Mouse (Mus musculus): ENCODE results near the gene Mras. TPM values are rescaled to one million over a fixed set of nuclear protein-coding genes. Genes with fewer than 3 reads are reported as not detected.

Mras gene
- polyA plus RNA-seq, 1 experiment from 2014 or later, result 10.2 TPM

DNA sequence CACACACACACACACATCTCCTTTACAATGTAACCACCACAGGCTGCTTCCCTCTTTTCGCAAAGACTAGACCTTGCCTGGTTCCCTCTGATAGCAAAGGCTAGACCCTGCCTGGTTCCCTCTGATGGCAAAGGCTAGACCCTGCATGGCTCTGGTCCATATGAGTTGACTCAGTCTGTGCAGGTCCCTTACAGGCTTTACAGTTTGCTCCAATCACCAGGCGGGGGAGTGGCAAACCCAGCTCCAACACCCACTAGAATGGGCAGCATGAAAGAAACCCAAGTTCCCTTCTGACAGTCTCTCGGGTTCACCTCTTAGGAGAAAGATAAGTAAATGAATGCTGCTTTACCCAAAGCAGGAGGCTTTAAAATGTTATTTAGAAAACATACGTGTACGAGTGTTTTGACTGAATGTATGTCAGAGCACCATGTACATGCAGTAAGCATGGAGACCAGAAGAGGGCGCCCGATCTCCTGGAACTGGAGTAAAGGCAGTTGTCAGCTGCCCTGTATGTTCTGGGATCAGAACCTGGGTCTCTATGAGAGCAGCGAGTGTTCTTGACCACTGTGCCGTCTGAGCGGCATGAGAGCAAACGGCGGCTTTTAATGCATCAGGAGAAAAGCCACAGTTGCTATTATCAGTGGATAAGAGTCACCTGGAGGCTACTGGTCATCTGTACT, 21.5 kb upstream of the Mras start:
- WGBS, result 43% methylated on average over 12 of the region's 12 CpGs
- peak; percentile 80 for TF ChIP-seq CTCF (IDR thresholded peaks at IDR 0.05; ENCODE audit: low read depth)
- no peak for TF ChIP-seq EP300 (optimal IDR thresholded peaks at IDR 0.05)
- Histone ChIP-seq H3K27ac (replicated peaks) (no peak overlapping the region), H3K4me1 (replicated peaks; ENCODE audit: control insufficient read depth, insufficient read depth) (no peaks in the 10 kb centered on the region), H3K4me3 (ENCODE audit: low read depth, low read length) (no peak overlapping the region), H3K9me3 (ENCODE audit: control insufficient read depth, low read length) (no peaks in the 10 kb centered on the region), H3K4me2 (replicated peaks; ENCODE audit: low read depth) (no peak overlapping the region), H3K36me3 (ENCODE audit: control insufficient read depth, insufficient read depth, low read length) (no peaks in the 10 kb centered on the region), H3K9ac (ENCODE audit: low read length) (no peak overlapping the region), H3K27me3 (ENCODE audit: control insufficient read depth, insufficient read depth, low read length) (no peaks in the 10 kb centered on the region)
- peak; percentile 49; the same call in 1 of the 2 replicates for ATAC-seq (ENCODE audit: low FRiP score, low TSS enrichment)
- peak; percentile 70 for DNase-seq (ENCODE audit: low spot score)

DNA sequence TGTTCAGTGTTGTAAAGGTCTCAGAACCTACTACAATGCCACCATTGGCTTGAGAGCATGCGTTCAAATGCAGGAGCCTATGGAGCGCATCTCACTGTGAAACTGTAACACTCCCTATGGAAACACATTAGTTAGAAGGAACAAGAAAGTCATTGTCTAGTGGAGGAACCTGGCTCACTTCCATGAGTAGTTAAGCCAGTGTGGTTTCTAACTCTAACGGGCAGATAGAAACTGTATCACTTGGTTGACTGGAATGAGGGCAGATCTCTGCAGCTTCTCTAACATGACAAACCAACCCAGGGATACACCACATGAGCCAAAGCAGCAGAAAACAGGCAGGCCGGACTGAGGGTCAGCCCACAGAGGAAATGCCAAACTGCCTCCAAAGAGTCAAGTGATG, 17.0 kb upstream of the Mras start:
- ATAC-seq (ENCODE audit: low FRiP score, low TSS enrichment) (no peak), DNase-seq (ENCODE audit: low spot score) (no peak)
- H3K27me3 ChIP-seq (ENCODE audit: control insufficient read depth, insufficient read depth, low read length), result no peaks in the 10 kb centered on the region
- H3K9ac ChIP-seq (ENCODE audit: low read length), result no peak overlapping the region
- TF ChIP-seq EP300 (optimal IDR thresholded peaks at IDR 0.05) (no peak), CTCF (IDR thresholded peaks at IDR 0.05; ENCODE audit: low read depth) (no peak)
- no peaks in the 10 kb centered on the region for H3K4me1 ChIP-seq (replicated peaks; ENCODE audit: control insufficient read depth, insufficient read depth)
- H3K4me3 ChIP-seq (ENCODE audit: low read depth, low read length), result no peak overlapping the region
- H3K9me3 ChIP-seq (ENCODE audit: control insufficient read depth, low read length), result no peaks in the 10 kb centered on the region
- WGBS, result 69% methylated on average over 4 of the region's 4 CpGs
- no peak overlapping the region for H3K27ac ChIP-seq (replicated peaks)
- no peak overlapping the region for H3K4me2 ChIP-seq (replicated peaks; ENCODE audit: low read depth)
- no peaks in the 10 kb centered on the region for H3K36me3 ChIP-seq (ENCODE audit: control insufficient read depth, insufficient read depth, low read length)

DNA sequence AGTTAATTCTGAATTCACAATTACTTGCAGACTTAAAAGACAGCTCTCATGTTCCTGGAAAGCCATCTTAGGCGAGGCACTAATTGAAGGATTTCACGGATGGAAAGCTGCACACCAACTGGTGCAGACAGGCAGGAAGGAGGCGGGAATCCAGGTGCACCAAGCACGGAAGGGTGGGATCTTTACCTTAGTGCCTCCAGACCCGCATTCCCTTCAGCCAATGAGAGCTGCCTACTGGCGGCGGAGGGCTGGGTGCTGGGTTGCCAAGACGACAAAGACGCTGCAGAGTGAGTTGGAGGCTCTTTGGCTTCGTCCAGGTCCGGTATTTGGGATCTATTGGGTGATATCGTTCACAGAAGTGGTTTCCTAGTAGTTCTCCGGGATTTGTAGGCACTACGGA, 14.0 kb upstream of the Mras start, which contains the start of gene Nme9:
Gene Nme9, plus strand, starts transcription at position 315 of the 400 bp plus-strand sequence.
- Histone ChIP-seq H3K4me2 (replicated peaks; ENCODE audit: low read depth) (0 out of 2 replicates have a peak within 1 kb of the TSS, but pooled peaks have one; percentile 20), H3K27me3 (ENCODE audit: control insufficient read depth, insufficient read depth, low read length) (no peaks in the 10 kb centered on the region), H3K4me1 (replicated peaks; ENCODE audit: control insufficient read depth, insufficient read depth) (no peaks in the 10 kb centered on the region), H3K36me3 (ENCODE audit: control insufficient read depth, insufficient read depth, low read length) (no peaks in the 10 kb centered on the region), H3K27ac (replicated peaks) (no peak within 1 kb of the TSS), H3K9ac (ENCODE audit: low read length) (no peak within 1 kb of the TSS), H3K4me3 (ENCODE audit: low read depth, low read length) (no peak within 1 kb of the TSS), H3K9me3 (ENCODE audit: control insufficient read depth, low read length) (no peaks in the 10 kb centered on the region)
- ATAC-seq (ENCODE audit: low FRiP score, low TSS enrichment) (no peak), DNase-seq (ENCODE audit: low spot score) (peak; percentile 45)
- 5% methylated on average over 14 of the region's 14 CpGs for WGBS
- TF ChIP-seq CTCF (IDR thresholded peaks at IDR 0.05; ENCODE audit: low read depth), result no peak
- no peak for TF ChIP-seq EP300 (optimal IDR thresholded peaks at IDR 0.05)

DNA sequence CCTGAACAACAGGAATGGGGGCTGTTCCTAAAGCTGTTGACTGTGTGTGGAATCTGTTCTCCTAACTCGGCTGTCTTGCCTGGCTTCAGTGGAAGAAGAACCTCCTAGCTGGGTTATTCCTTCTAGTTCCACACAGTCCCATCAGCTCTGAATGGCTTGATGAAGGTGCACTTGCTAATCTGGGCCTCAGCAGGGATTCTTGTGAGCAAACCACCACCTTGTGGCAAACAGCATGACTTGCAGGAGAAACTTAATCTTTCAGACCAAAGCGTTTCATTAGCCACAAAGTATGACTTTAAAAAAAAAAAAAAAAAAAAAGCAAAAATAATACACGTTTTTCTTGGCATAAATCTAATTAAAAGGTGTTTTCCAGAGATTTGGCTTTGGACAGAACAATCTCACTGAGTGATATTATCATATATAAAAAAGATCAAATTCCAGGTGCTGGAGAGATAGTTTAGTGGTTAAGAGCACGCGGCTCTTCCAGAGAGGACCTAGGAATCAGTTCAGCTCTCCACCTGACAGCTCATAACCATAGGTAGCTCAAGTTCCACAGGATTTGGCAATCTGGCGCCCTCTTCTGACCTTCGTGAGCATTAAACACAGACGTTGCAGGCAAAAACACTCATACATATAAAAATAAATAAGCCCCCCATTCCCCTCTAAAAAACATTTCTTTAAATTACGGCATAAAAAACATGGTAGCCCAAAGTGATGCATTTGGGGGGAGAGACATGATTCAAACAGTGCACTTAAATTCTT, 12.9 kb upstream of the Mras start:
- DNase-seq (ENCODE audit: low spot score), result peak; percentile 33
- Histone ChIP-seq H3K9me3 (ENCODE audit: control insufficient read depth, low read length) (no peaks in the 10 kb centered on the region), H3K27me3 (ENCODE audit: control insufficient read depth, insufficient read depth, low read length) (no peaks in the 10 kb centered on the region), H3K4me2 (replicated peaks; ENCODE audit: low read depth) (no peak overlapping the region), H3K36me3 (ENCODE audit: control insufficient read depth, insufficient read depth, low read length) (no peaks in the 10 kb centered on the region), H3K9ac (ENCODE audit: low read length) (no peak overlapping the region), H3K4me3 (ENCODE audit: low read depth, low read length) (no peak overlapping the region), H3K4me1 (replicated peaks; ENCODE audit: control insufficient read depth, insufficient read depth) (no peaks in the 10 kb centered on the region), H3K27ac (replicated peaks) (no peak overlapping the region)
- TF ChIP-seq CTCF (IDR thresholded peaks at IDR 0.05; ENCODE audit: low read depth), result peak; percentile 76
- no peak for TF ChIP-seq EP300 (optimal IDR thresholded peaks at IDR 0.05)
- peak; percentile 73; the same call in 1 of the 2 replicates for ATAC-seq (ENCODE audit: low FRiP score, low TSS enrichment)
- 43% methylated on average over 9 of the region's 9 CpGs for WGBS

DNA sequence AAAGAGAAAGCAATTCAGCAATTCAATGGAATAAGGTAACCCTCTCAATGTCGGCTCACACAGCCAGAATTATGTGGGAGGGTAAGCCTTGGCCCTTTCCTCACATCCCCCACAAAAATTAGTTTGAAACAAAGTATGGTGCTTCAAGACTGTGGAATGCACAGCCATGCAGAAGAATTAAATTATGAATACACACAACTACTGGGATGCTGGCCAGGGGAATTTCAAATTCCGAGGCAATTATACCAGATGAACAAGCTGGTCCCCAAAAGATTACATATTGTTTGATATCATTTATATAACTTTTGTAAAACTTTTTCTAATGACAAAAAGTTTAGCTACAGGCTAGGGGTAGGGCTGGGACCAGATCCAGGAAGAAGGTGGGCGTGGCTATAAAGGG, 10.1 kb upstream of the Mras start:
- no peaks in the 10 kb centered on the region for H3K36me3 ChIP-seq (ENCODE audit: control insufficient read depth, insufficient read depth, low read length)
- no peaks in the 10 kb centered on the region for H3K9me3 ChIP-seq (ENCODE audit: control insufficient read depth, low read length)
- H3K4me3 ChIP-seq (ENCODE audit: low read depth, low read length), result no peak overlapping the region
- no peak overlapping the region for H3K9ac ChIP-seq (ENCODE audit: low read length)
- H3K4me2 ChIP-seq (replicated peaks; ENCODE audit: low read depth), result no peak overlapping the region
- DNase-seq (ENCODE audit: low spot score) (no peak), ATAC-seq (ENCODE audit: low FRiP score, low TSS enrichment) (no peak)
- WGBS, result 43% methylated on average over 3 of the region's 3 CpGs
- no peaks in the 10 kb centered on the region for H3K27me3 ChIP-seq (ENCODE audit: control insufficient read depth, insufficient read depth, low read length)
- no peak overlapping the region for H3K27ac ChIP-seq (replicated peaks)
- TF ChIP-seq CTCF (IDR thresholded peaks at IDR 0.05; ENCODE audit: low read depth) (no peak), EP300 (optimal IDR thresholded peaks at IDR 0.05) (no peak)
- H3K4me1 ChIP-seq (replicated peaks; ENCODE audit: control insufficient read depth, insufficient read depth), result no peaks in the 10 kb centered on the region

DNA sequence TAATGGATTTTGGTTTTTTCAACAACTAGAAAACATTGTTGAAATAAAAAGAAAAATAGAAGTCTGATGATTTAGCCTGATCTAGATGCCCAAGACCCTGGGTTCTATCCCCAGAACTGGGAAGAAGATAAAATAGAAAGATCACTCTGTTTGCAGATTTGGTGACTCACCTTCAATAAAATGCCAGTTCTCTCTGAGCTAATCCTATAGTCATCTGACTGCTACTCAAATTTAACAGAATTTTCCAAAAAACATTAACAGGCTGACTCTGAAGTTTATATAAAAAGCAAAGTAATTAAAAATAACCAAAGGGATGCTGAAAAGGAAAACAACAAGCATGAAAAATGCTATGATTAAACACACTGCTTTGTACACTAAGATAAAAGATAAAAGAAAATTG, 9.1 kb upstream of the Mras start:
- Histone ChIP-seq H3K4me1 (replicated peaks; ENCODE audit: control insufficient read depth, insufficient read depth) (no peaks in the 10 kb centered on the region), H3K9me3 (ENCODE audit: control insufficient read depth, low read length) (no peaks in the 10 kb centered on the region)
- TF ChIP-seq CTCF (IDR thresholded peaks at IDR 0.05; ENCODE audit: low read depth), result no peak
- TF ChIP-seq EP300 (optimal IDR thresholded peaks at IDR 0.05), result no peak

More for the DNA sequence above, 9.1 kb upstream of the Mras start:
- no peak overlapping the region for H3K27ac ChIP-seq (replicated peaks)
- DNase-seq (ENCODE audit: low spot score), result no peak
- H3K4me3 ChIP-seq (ENCODE audit: low read depth, low read length), result no peak overlapping the region
- no peaks in the 10 kb centered on the region for H3K27me3 ChIP-seq (ENCODE audit: control insufficient read depth, insufficient read depth, low read length)
- H3K9ac ChIP-seq (ENCODE audit: low read length), result no peak overlapping the region
- ATAC-seq (ENCODE audit: low FRiP score, low TSS enrichment), result no peak
- H3K36me3 ChIP-seq (ENCODE audit: control insufficient read depth, insufficient read depth, low read length), result no peaks in the 10 kb centered on the region
- H3K4me2 ChIP-seq (replicated peaks; ENCODE audit: low read depth), result no peak overlapping the region
